In the genomic region with DNA sequence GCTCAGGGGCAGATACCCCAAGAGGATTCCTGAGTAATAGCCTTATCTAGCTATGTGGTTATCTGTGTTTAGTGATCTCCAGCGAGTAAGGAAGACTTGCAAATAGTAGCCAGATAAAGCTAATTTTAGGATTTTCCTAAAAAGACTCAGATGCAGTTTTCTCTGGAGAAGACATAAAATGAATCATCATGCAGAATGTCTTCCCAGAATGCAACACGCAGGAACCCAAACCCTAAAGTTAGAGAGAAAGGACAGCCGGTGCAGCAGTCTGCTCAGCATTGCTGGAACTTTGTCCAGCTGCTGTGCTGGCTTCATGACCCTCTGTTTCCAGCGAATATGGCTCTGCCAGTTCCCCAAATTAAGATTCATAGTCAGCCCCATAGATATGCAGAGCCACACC, we compare ENCODE assay signal across 21 mouse cellular contexts. TPM values are rescaled to one million over a fixed set of nuclear protein-coding genes. Genes with fewer than 3 reads are reported as not detected.
A peak's percentile ranks its signal among the peaks of the same experiment; 100 is the strongest.
DNase-seq lines count a peak whose midpoint lies in the region; ATAC-seq and TF ChIP-seq lines count a peak whose summit lies in the region.
"Had no signal": no experiment of that assay in that cellular context is flagged by ENCODE, and none has a peak within 500 bp of the region (broad histone marks: within the 10 kb centered on the region; RNA-seq: fewer than 3 reads in every experiment).

No protein-coding gene starts in this region.

- no peak overlapping the region for H3K4me2 ChIP-seq in kidney, postnatal 0 days (ENCODE audit: low read length)
- H3K4me2 ChIP-seq: embryonic facial prominence, embryonic 12.5 days; forebrain, embryonic 12.5 days; heart, embryonic 11.5 days; heart, embryonic 15.5 days; hindbrain, embryonic 13.5 days had no signal

- DNase-seq in kidney, postnatal 0 days (ENCODE audit: low spot score): peak; percentile 22
- DNase-seq in kidney, adult 18-20 months: no peak
- peak; percentile 64 for DNase-seq in right cerebral cortex, adult 18-20 months
- DNase-seq in right cerebral cortex, postnatal 25 days: no peak
- DNase-seq in gastrocnemius, postnatal 14 days: no peak
- DNase-seq: adrenal gland, adult 2 months; adrenal gland, postnatal 36 days; cerebellum, adult 11-12 months; cerebellum, adult 9-10 months; cerebellum, postnatal 25 days; gastrocnemius, postnatal 10 days; heart, adult 2 months; heart, postnatal 14 days had no signal

- no peak for TF ChIP-seq CTCF in kidney, postnatal 0 days (IDR thresholded peaks at IDR 0.05; ENCODE audit: low read depth)
- no peak for TF ChIP-seq CTCF in embryonic fibroblast, embryonic 13.5 days (IDR thresholded peaks at IDR 0.05; ENCODE audit: borderline replicate concordance, insufficient read depth, low read length)

- no peaks in the 10 kb centered on the region for H3K4me1 ChIP-seq in kidney, postnatal 0 days (replicated peaks; ENCODE audit: insufficient read depth, low read length)
- peaks cover 8% of the 10 kb centered on the region; the same call in 1 of the 2 replicates for H3K4me1 ChIP-seq in embryonic fibroblast, embryonic 13.5 days (ENCODE audit: control insufficient read depth, insufficient read depth, low read length)
- H3K4me1 ChIP-seq: embryonic facial prominence, embryonic 12.5 days; heart, embryonic 15.5 days; hindbrain, embryonic 13.5 days had no signal

- intact Hi-C loops in gastrocnemius, postnatal 14 days (cut with DNase I; ENCODE audit: low total_unique reads): loop anchor here (10.0 kb wide), 1 partner anchor 100 kb away; no protein-coding TSS in a partner anchor

- no peak overlapping the region for H3K4me3 ChIP-seq in kidney, postnatal 0 days (replicated peaks; ENCODE audit: low read depth, low read length)
- H3K4me3 ChIP-seq in embryonic fibroblast, embryonic 13.5 days (ENCODE audit: insufficient read depth, low read length): no peak overlapping the region
- H3K4me3 ChIP-seq: embryonic facial prominence, embryonic 12.5 days; forebrain, embryonic 12.5 days; heart, adult 2 months; heart, embryonic 15.5 days; hindbrain, embryonic 13.5 days had no signal

- TF ChIP-seq POLR2A in embryonic fibroblast, embryonic 13.5 days (IDR thresholded peaks at IDR 0.05; ENCODE audit: low read depth, low read length): no peak

- H3K9me3 ChIP-seq in kidney, postnatal 0 days (replicated peaks; ENCODE audit: low read length): no peaks in the 10 kb centered on the region
- H3K9me3 ChIP-seq: embryonic facial prominence, embryonic 12.5 days; forebrain, embryonic 12.5 days; heart, embryonic 15.5 days; hindbrain, embryonic 13.5 days had no signal

- WGBS in kidney, postnatal 0 days: 64% methylated on average over 4 of the region's 4 CpGs

- H3K27me3 ChIP-seq in kidney, postnatal 0 days (ENCODE audit: insufficient read depth, low read length): no peaks in the 10 kb centered on the region
- H3K27me3 ChIP-seq: embryonic facial prominence, embryonic 12.5 days; forebrain, embryonic 12.5 days; heart, embryonic 15.5 days; hindbrain, embryonic 13.5 days had no signal

- H3K27ac ChIP-seq in kidney, postnatal 0 days: no peak overlapping the region
- H3K27ac ChIP-seq in embryonic fibroblast, embryonic 13.5 days (ENCODE audit: insufficient read depth, low read length): 0 out of 2 replicates have a peak overlapping the region, but pooled peaks have one; percentile 53
- H3K27ac ChIP-seq: embryonic facial prominence, embryonic 12.5 days; forebrain, embryonic 12.5 days; heart, adult 2 months; heart, embryonic 15.5 days; hindbrain, embryonic 13.5 days; hindbrain, postnatal 0 days had no signal

- no peak for ATAC-seq in kidney, postnatal 0 days (replicated peaks; ENCODE audit: low FRiP score, low read depth)
- ATAC-seq: forebrain, embryonic 16.5 days; hindbrain, postnatal 0 days had no signal

- H3K9ac ChIP-seq in kidney, postnatal 0 days (ENCODE audit: low read depth, low read length): no peak overlapping the region
- H3K9ac ChIP-seq: embryonic facial prominence, embryonic 12.5 days; forebrain, embryonic 12.5 days; heart, embryonic 15.5 days; hindbrain, embryonic 13.5 days had no signal

- H3K36me3 ChIP-seq in kidney, postnatal 0 days (ENCODE audit: insufficient read depth, low read length): no peaks in the 10 kb centered on the region
- H3K36me3 ChIP-seq: embryonic facial prominence, embryonic 12.5 days; forebrain, embryonic 12.5 days; heart, embryonic 15.5 days; hindbrain, embryonic 13.5 days had no signal

RNA-seq across cellular contexts. Expression of gene Hrh1, which starts 43.1 kb away (rescaled TPM):
- 0.17 and 0.23 TPM in 2 replicates for polyA plus RNA-seq in kidney, postnatal 0 days (2015; fragmentation: Nextera tagmentation; extraction: Ambion mirVana)
- polyA plus RNA-seq in embryonic fibroblast, embryonic 13.5 days (2011; ENCODE audit: insufficient read length, low read depth, missing spikeins): 0.17 and 0.23 TPM in 2 replicates
- total RNA-seq in gastrocnemius, postnatal 14 days (2021): under 1 TPM; 0.24 to 0.39 TPM
- polyA plus RNA-seq: heart, embryonic 11.5 days had no signal

Comparison
In these comparisons a context has a peak if more than half of its experiments do, and no peak if none do; other contexts are left out.
1. DNase-seq: peak in kidney, postnatal 0 days (single experiment) and right cerebral cortex, adult 18-20 months (single experiment); none in kidney, adult 18-20 months (single experiment), right cerebral cortex, postnatal 25 days (single experiment) and gastrocnemius, postnatal 14 days (single experiment).